Mouse (Mus musculus): ENCODE data around the gene Wdr19.

Gene Wdr19

DNA sequence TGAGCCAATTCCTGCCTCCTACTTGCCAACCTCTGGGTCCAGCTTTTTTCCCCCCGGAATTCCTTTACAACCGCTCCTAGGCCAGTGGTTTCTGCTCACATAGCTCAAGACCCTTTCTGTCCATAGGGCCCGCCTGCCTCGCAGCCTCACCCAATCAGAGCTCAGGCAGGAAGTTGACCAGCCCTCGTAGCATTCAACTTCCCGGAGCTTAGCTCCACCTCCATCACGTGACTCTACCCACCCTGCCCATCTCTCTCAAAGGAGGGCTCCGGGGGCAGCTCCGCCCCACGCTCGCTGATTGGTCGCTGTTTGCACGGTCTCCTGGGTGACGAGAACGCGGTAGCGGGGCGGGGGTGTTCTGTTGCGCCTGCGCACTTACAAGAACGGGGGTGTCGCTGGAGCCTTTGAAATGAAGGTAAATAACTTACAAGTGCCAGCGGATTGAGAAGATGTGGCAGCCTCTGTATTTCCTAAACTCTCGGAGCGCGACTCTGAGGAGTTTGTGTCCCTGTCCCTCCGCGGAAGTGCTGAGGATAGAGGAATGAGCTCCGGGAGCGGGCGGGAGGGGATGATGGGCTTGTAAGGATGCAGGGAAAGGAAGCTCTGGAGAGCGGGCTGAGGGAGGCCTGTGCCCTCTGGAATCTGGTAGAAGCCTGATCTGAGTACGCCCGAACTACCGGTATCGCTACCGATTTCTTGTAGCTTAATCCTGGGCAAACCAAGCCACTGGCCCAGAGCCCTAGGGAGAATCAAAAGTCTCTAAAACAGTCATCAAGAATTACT is at the start of gene Wdr19:
Gene Wdr19, plus strand, starts transcription at position 351 of the 783 bp plus-strand sequence.
- DNase-seq (ENCODE audit: extremely low spot score, low read depth, low spot score): peak; percentile 97

DNA sequence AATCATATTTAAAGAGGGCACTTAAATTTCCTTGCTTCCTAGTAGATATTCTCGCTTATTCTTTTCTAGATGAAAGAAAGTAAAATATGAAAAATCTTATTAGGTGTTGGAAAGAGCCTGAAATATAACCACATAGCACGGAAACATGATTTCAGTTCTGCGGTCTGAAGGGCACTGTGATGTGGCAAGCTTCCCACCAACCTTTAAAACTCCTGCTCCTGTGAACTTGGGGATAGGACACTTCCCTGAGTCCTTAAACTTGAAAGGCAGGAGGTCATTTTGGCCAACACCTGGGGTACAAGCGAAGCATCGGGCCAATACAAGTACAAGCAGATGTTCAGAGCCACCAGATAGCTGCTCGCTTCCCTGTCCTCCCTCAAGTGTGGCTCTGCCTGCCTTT is 49.8 kb upstream of the Wdr19 start:
- no peak for DNase-seq (ENCODE audit: extremely low spot score, low read depth, low spot score)

DNA sequence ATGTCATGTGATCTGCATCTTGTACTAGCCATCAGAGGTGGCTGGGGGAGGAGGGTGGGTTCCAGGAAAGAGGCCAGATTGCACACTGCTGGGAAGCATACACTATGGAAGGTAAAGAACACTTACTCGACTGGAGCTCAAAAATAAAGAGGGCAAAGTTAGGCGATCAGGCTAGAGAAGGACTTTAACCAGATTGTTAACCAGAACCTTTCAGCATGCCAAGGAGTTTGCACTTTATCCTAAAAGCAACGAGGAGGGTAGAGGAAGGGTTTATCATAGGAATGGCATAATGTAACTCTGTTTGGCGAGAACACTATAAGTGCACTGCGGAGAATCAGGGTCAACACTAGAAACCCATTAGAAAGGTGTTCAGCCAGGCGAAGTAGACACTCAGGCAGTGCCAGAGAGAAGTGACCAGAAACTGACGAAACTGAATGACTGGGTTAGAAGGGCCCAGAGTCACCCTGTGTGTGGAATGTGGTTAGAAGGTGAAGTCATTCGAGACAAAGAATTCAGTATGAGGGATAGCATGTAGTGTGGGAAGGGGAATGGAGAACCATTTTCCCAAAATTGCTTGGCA is 49.0 kb upstream of the Wdr19 start:
- no peak for DNase-seq (ENCODE audit: extremely low spot score, low read depth, low spot score)

DNA sequence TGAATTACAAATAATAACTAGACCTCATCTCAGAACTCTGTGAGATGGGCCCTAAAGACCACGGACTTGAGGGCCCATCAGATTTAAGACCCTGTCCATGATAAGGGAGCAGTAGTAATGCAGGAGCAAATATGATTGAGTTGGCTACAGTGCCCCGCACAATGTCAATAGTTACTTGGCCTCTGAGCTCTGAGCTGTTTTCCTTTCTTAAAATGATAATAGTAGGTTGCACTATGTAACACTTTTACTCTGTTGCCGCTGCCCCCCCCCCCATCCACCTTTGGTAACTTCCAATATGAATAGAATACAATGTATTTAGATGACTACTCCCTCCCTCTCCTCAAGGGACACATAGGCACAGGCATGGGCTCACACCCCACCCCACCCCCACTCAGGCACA is 48.2 kb upstream of the Wdr19 start:
- DNase-seq (ENCODE audit: extremely low spot score, low read depth, low spot score): no peak

- no peak for DNase-seq (ENCODE audit: extremely low spot score, low read depth, low spot score)
These were observed 47.7 kb upstream of the Wdr19 start for GRCm38 (mm10) chr5:65151767-65152166.

- DNase-seq (ENCODE audit: extremely low spot score, low read depth, low spot score): no peak
These were observed 45.2 kb upstream of the Wdr19 start for GRCm38 (mm10) chr5:65154287-65154686.

DNA sequence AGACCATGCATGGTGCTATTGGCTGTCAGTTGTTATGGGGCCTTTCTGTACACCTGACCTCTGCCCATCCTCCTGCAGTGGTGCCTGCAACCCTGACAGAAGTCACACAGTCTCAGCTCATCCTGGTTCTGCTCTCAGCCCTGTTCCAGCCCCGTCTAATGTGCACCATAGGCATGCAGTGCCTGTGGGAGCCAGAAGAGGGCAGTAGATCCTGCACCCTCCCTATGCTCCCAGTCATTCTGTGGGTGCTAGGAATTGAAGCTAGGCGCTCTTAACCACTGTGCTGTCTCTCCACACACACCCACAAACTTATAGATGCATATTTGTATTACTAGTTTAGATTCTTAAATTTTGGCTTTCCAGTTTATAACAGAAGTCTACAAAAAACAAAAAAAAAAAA is 42.6 kb upstream of the Wdr19 start:
- no peak for DNase-seq (ENCODE audit: extremely low spot score, low read depth, low spot score)

GRCm38 (mm10) chr5:65157412-65158381 is 41.8 kb upstream of the Wdr19 start:
- no peak for DNase-seq (ENCODE audit: extremely low spot score, low read depth, low spot score)

DNA sequence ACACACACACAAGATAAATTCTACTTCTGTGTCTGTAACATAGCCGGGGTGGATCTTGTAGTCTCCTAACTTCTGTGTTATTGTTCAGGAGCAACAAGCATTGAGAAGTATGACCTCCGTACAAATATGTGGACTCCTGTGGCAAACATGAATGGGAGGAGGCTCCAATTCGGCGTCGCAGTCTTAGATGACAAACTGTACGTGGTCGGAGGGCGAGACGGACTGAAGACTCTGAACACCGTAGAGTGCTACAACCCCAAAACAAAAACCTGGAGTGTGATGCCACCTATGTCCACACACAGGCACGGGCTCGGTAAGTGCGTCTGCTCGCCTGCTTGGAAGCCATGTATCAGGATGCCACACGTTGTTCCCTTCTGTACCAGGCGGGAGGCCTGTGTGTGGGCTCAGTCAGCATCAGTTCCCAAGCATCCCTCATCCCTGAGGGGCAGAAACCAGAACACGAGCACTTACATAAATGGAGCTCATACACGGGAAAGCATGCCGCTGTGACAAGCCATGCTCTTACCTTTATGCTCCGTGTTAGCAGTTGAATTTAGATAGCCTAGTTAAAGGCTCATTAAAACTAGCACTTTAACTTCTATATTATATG is 40.7 kb upstream of the Wdr19 start:
- DNase-seq (ENCODE audit: extremely low spot score, low read depth, low spot score): no peak

DNA sequence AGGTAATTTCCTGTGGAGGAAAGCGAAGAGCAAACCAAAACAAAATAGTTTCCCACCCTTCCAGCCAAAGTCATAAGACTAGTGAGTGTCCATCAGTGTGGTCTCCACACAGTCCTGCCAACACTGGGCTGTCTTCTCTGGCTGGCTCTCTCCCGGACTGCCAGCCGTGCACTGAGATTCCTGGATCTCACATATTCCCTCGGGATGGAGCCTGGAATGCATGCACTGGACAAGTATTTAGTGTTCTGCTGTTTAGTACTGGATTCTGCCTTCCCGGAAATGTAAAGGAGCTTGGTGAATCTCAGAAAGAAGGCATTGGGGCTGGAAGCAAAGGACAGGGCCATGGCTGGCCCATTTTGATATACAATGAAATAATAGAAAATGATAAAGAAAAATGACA is 36.5 kb upstream of the Wdr19 start:
- no peak for DNase-seq (ENCODE audit: extremely low spot score, low read depth, low spot score)

GRCm38 (mm10) chr5:65163489-65164092 is 35.9 kb upstream of the Wdr19 start:
- no peak for DNase-seq (ENCODE audit: extremely low spot score, low read depth, low spot score)

DNA sequence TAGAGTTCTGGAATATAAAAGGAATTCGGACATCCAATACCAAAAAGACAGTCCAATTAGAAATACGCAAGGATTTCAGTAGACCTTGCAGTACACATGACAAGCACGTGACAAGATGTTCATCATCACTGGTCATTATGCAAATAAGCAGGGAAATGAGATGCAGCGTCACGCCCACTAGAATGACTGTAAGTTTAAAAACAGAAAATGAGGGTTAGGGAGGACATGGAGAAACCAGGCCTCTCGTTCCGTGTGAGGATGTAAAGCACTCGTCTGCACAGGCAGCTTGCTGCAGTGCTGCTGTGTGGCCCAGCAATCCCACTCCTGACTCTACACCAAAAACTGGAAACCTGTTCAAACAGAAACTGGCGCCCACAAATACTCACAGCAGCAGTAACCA is 29.3 kb upstream of the Wdr19 start:
- no peak for DNase-seq (ENCODE audit: extremely low spot score, low read depth, low spot score)

DNA sequence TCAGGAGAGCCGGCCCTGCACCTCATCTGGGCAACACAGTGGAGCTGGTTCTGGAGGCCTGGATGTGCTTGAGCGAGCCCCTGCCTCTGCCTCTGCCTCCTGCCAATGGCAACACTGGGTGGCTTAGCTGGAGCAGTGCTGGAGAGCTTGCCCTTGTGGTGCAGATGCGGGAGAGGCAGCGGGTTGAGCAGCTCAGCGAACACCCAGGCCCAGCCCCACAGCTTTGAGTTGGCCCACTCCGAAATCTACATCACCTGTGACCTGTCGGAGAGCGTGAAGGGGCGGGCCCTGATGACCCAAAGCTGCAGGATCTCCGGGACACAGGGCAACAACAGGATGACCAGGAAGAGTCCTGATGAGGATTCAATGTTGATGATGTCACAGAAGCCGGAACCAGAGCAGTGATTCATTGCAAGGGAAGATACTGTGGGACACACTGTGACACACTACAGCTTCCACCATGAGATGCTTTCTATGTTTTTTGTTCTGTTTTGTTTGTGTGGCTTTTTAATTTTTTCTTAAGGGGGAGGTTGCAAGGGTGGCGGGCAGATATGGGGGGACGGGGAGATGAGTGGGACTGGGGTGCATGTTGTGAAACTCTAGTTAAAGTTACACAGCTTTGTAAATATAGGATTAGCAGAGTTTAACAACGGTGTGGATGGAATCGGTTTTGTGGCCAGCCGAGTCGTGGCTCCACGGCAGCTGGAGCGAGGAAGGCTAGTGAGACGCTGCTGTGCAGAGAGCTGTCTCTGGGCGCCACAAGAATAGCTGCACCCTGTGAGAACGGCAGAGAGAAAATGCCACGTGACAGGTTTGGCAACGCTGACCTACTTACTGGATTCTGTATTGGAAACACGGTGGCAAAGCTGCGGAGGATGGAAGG is 24.2 kb upstream of the Wdr19 start:
- DNase-seq (ENCODE audit: extremely low spot score, low read depth, low spot score): no peak

DNA sequence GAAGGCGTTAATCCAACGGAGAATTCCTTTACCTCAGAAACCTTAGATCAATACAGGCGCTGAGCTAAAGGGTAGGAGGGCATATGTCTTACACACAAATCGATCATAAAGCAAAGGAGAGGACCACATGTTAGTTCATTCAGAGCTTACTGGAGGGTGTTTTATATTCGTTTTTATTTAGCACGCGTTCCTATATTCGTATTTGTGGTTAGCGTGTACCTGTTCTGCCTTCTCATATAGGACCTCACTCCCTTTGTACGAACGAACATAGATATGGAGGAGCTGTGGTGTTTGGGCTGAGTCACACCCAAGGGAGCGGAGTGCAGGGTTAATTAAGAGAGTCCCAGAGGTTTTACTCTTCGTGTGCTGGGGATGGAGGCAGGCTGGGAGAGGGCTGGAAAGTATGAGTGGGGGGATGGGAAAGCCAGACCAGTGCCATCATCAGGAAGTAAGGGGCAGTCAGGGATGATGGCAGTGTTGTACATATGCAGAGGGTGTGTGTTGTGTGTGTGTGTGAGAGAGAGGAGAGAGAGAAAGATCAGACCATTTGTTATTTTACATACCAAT is 23.5 kb upstream of the Wdr19 start:
- no peak for DNase-seq (ENCODE audit: extremely low spot score, low read depth, low spot score)

GRCm38 (mm10) chr5:65177026-65177514 is 22.4 kb upstream of the Wdr19 start:
- DNase-seq (ENCODE audit: extremely low spot score, low read depth, low spot score): no peak

DNA sequence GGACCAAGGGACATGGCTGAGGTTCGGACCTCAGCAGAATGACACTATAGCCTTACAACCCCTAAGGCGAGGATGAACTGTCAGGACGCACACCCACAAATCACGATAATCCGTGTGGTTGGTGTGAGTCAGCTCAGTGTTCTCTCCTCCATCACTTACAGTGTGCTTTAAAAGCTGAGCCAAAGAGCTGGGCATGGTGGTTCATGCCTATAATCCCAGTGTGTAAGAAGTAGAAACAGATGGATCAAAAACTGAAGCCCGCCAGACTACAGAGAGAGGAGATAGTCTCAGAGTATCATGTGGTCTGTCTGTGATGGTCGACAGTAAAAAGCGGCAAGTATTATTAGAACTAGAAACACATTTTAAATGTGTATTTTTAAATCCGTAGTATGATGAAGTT is 21.0 kb upstream of the Wdr19 start:
- DNase-seq (ENCODE audit: extremely low spot score, low read depth, low spot score): no peak

DNA sequence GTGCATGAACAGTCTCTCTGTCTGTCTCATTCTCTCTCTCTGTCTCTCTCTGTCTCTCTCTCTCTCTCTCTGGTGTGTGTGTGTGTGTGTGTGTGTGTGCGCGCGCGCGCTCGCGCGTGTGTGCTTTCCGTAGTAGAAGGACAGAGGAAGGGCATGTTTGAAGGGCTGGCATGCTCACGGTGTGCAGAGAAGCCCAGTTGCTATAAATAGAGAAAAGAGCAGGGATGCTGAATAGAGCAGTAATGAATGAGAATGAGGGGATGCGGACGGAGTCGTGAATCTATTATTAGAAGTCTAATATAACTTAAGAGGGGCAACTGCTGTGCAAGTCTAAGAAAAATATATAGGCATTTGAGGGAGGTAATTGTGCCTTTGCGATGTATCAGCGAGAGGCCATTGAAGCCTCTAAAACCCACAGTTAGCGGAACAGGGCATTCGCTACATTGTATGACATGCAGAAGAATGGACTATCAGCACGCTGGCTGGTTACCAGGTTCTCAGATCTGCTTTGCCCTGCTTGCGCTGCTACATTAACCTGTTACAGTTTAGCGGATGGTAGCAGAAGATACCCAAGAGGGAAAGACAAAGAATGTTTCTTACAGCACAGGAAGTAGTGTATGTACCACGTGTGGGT is 18.2 kb upstream of the Wdr19 start:
- DNase-seq (ENCODE audit: extremely low spot score, low read depth, low spot score): no peak

DNA sequence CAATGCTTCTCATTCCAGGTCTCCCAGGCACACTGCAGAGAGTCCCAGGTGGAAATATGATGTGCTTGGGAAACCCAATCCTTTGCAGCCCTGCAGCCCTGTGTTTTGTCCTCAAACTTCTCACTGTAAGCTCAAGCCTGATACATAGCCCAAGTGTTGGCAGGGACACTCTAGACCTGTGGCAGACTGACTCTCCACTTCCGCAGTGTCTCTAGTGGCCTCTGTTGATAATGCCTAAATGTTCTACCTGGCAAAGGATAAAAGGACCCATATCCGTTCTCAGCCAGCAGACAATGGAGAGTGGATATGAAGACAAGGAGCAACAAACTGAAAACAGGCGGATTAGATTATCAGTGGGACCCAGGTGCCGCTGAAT is 17.7 kb upstream of the Wdr19 start:
- no peak for DNase-seq (ENCODE audit: extremely low spot score, low read depth, low spot score)

GRCm38 (mm10) chr5:65182268-65182667 is 17.2 kb upstream of the Wdr19 start:
- no peak for DNase-seq (ENCODE audit: extremely low spot score, low read depth, low spot score)
